Mouse (Mus musculus): ENCODE results near the gene Habp4.

Gene Habp4

GRCm38 (mm10) chr13:64161548-64161915 is at the start of gene Habp4:
Gene Habp4 (plus strand): TSS chr13:64161824.
- DNase-seq (ENCODE audit: low spot score) = peak; percentile 99

GRCm38 (mm10) chr13:64117442-64117841 is 44.2 kb upstream of the Habp4 start:
- DNase-seq (ENCODE audit: low spot score) = no peak

GRCm38 (mm10) chr13:64120760-64121159 is 40.9 kb upstream of the Habp4 start:
- no peak for DNase-seq (ENCODE audit: low spot score)

GRCm38 (mm10) chr13:64123491-64124188 is 38.0 kb upstream of the Habp4 start:
- no peak for DNase-seq (ENCODE audit: low spot score)

- no peak for DNase-seq (ENCODE audit: low spot score)
These were observed 36.7 kb upstream of the Habp4 start for GRCm38 (mm10) chr13:64124886-64125285.

GRCm38 (mm10) chr13:64126316-64126715 is 35.3 kb upstream of the Habp4 start:
- no peak for DNase-seq (ENCODE audit: low spot score)

GRCm38 (mm10) chr13:64128858-64129615 is 32.6 kb upstream of the Habp4 start, which contains the start of gene Slc35d2:
Gene Slc35d2 (minus strand): TSS chr13:64129368.
- peak; percentile 77 for DNase-seq (ENCODE audit: low spot score)

- peak; percentile 69 for DNase-seq (ENCODE audit: low spot score)
These were observed 31.8 kb upstream of the Habp4 start for GRCm38 (mm10) chr13:64129616-64130375.

GRCm38 (mm10) chr13:64150121-64150520 is 11.5 kb upstream of the Habp4 start:
- no peak for DNase-seq (ENCODE audit: low spot score)

GRCm38 (mm10) chr13:64152241-64152669 is 9.4 kb upstream of the Habp4 start:
- peak; percentile 86 for DNase-seq (ENCODE audit: low spot score)

GRCm38 (mm10) chr13:64152671-64153082 is 8.9 kb upstream of the Habp4 start:
- DNase-seq (ENCODE audit: low spot score) = no peak

GRCm38 (mm10) chr13:64153083-64153682 is 8.4 kb upstream of the Habp4 start, which contains the start of gene Zfp367:
Gene Zfp367 (minus strand): TSS chr13:64153202.
- peak; percentile 99 for DNase-seq (ENCODE audit: low spot score)

GRCm38 (mm10) chr13:64153751-64154267 is 7.8 kb upstream of the Habp4 start:
- peak; percentile 64 for DNase-seq (ENCODE audit: low spot score)

- DNase-seq (ENCODE audit: low spot score) = no peak
These were observed 7.0 kb upstream of the Habp4 start for GRCm38 (mm10) chr13:64154651-64155050.

- DNase-seq (ENCODE audit: low spot score) = peak; percentile 78
These were observed 6.5 kb upstream of the Habp4 start for GRCm38 (mm10) chr13:64155171-64155571.

GRCm38 (mm10) chr13:64156966-64157365 is 4.7 kb upstream of the Habp4 start:
- DNase-seq (ENCODE audit: low spot score) = no peak

GRCm38 (mm10) chr13:64161916-64162611 is 440 bp downstream of the Habp4 start:
- DNase-seq (ENCODE audit: low spot score) = no peak

GRCm38 (mm10) chr13:64162626-64163025 is 1.0 kb downstream of the Habp4 start:
- DNase-seq (ENCODE audit: low spot score) = no peak

- no peak for DNase-seq (ENCODE audit: low spot score)
These were observed 1.6 kb downstream of the Habp4 start for GRCm38 (mm10) chr13:64163147-64163715.

- DNase-seq (ENCODE audit: low spot score) = no peak
These were observed 8.1 kb downstream of the Habp4 start for GRCm38 (mm10) chr13:64169746-64170145.

- no peak for DNase-seq (ENCODE audit: low spot score)
These were observed 16.4 kb downstream of the Habp4 start for GRCm38 (mm10) chr13:64178000-64178399.
